Mouse (Mus musculus): ENCODE measurements around the gene Anxa6. TPM values are rescaled to one million over a fixed set of nuclear protein-coding genes. Genes with fewer than 3 reads are reported as not detected.
A peak's percentile ranks its signal among the peaks of the same experiment; 100 is the strongest.

The Anxa6 gene
- total RNA-seq, 2 experiments from 2014 or later, result 88.4 to 88.7 TPM

GRCm38 (mm10) chr11:55031211-55031990 is 1.8 kb downstream of the Anxa6 start:
- no peak for DNase-seq (ENCODE audit: low spot score in 2 of 2)

- DNase-seq (ENCODE audit: low spot score in 2 of 2), result no peak
Measured at GRCm38 (mm10) chr11:55028509-55028908, 4.7 kb downstream of the Anxa6 start.

GRCm38 (mm10) chr11:55027204-55027855 is 5.9 kb downstream of the Anxa6 start:
- no peak for DNase-seq (ENCODE audit: low spot score in 2 of 2)

GRCm38 (mm10) chr11:55025896-55026295 is 7.3 kb downstream of the Anxa6 start:
- peak in 1 of 2 experiments; percentile 31 for DNase-seq (ENCODE audit: low spot score in 2 of 2)

GRCm38 (mm10) chr11:55023583-55023982 is 9.7 kb downstream of the Anxa6 start:
- DNase-seq (ENCODE audit: low spot score in 2 of 2), result no peak

- peak; percentile 85 to 88 for DNase-seq (ENCODE audit: low spot score in 2 of 2)
Measured at GRCm38 (mm10) chr11:55023049-55023564, 10.1 kb downstream of the Anxa6 start.

GRCm38 (mm10) chr11:55022508-55022907 is 10.7 kb downstream of the Anxa6 start:
- DNase-seq (ENCODE audit: low spot score in 2 of 2), result no peak

GRCm38 (mm10) chr11:55021859-55022258 is 11.4 kb downstream of the Anxa6 start:
- DNase-seq (ENCODE audit: low spot score in 2 of 2), result no peak

- DNase-seq (ENCODE audit: low spot score in 2 of 2), result no peak
Measured at GRCm38 (mm10) chr11:55021458-55021857, 11.8 kb downstream of the Anxa6 start.

- no peak for DNase-seq (ENCODE audit: low spot score in 2 of 2)
Measured at GRCm38 (mm10) chr11:55019711-55020110, 13.5 kb downstream of the Anxa6 start.

GRCm38 (mm10) chr11:55018034-55018433 is 15.2 kb downstream of the Anxa6 start:
- no peak for DNase-seq (ENCODE audit: low spot score in 2 of 2)

- DNase-seq (ENCODE audit: low spot score in 2 of 2), result no peak
Measured at GRCm38 (mm10) chr11:55017201-55017600, 16.0 kb downstream of the Anxa6 start.

GRCm38 (mm10) chr11:55016758-55017157 is 16.5 kb downstream of the Anxa6 start:
- DNase-seq (ENCODE audit: low spot score in 2 of 2), result no peak

GRCm38 (mm10) chr11:55015831-55016241 is 17.4 kb downstream of the Anxa6 start:
- DNase-seq (ENCODE audit: low spot score in 2 of 2), result peak; percentile 60 to 65

GRCm38 (mm10) chr11:55015264-55015663 is 18.0 kb downstream of the Anxa6 start:
- DNase-seq (ENCODE audit: low spot score in 2 of 2), result peak; percentile 40 to 62

- no peak for DNase-seq (ENCODE audit: low spot score in 2 of 2)
Measured at GRCm38 (mm10) chr11:55013802-55014201, 19.4 kb downstream of the Anxa6 start.

GRCm38 (mm10) chr11:55012551-55013521 is 20.4 kb downstream of the Anxa6 start:
- no peak for DNase-seq (ENCODE audit: low spot score in 2 of 2)

- DNase-seq (ENCODE audit: low spot score in 2 of 2), result no peak
Measured at GRCm38 (mm10) chr11:55011440-55011839, 21.8 kb downstream of the Anxa6 start.

GRCm38 (mm10) chr11:55008230-55008629 is 25.0 kb downstream of the Anxa6 start:
- no peak for DNase-seq (ENCODE audit: low spot score in 2 of 2)

GRCm38 (mm10) chr11:55005684-55006083 is 27.6 kb downstream of the Anxa6 start:
- DNase-seq (ENCODE audit: low spot score in 2 of 2), result no peak

GRCm38 (mm10) chr11:55004970-55005502 is 28.2 kb downstream of the Anxa6 start:
- no peak for DNase-seq (ENCODE audit: low spot score in 2 of 2)
